In genomic region chr2:135652451-135652850, GRCm38 (mm10) we compare ENCODE assay signal across 18 mouse cellular contexts.
"Had no signal": no experiment of that assay in that cellular context is flagged by ENCODE, and none has a peak within 500 bp of the region (broad histone marks: within the 10 kb centered on the region; RNA-seq: fewer than 3 reads in every experiment).

No protein-coding gene starts in this region.

- H3K4me1 ChIP-seq: midbrain, embryonic 12.5 days; neural tube, embryonic 13.5 days; neural tube, embryonic 15.5 days had no signal

- DNase-seq: lung, embryonic 14.5 days; lung, postnatal 10 days; lung, postnatal 4 days; midbrain, embryonic 14.5 days; retina, postnatal 1 day; right cerebral cortex, adult 18-20 months; right cerebral cortex, postnatal 25 days; right cerebral cortex, postnatal 4 days; spleen, adult 18-20 months; thymus, adult 18-20 months; thymus, postnatal 14 days; thymus, postnatal 36 days had no signal

- H3K9ac ChIP-seq: lung, embryonic 14.5 days; midbrain, embryonic 12.5 days; neural tube, embryonic 13.5 days; neural tube, embryonic 15.5 days had no signal

- H3K9me3 ChIP-seq: midbrain, embryonic 10.5 days; midbrain, embryonic 12.5 days; neural tube, embryonic 13.5 days; neural tube, embryonic 15.5 days had no signal

- H3K27ac ChIP-seq: midbrain, embryonic 10.5 days; midbrain, embryonic 12.5 days; neural tube, embryonic 13.5 days; neural tube, embryonic 15.5 days had no signal

- H3K36me3 ChIP-seq: midbrain, embryonic 10.5 days; midbrain, embryonic 12.5 days; neural tube, embryonic 13.5 days; neural tube, embryonic 15.5 days had no signal

- H3K4me2 ChIP-seq: lung, embryonic 14.5 days; midbrain, embryonic 12.5 days; neural tube, embryonic 13.5 days; neural tube, embryonic 15.5 days had no signal

- H3K27me3 ChIP-seq: midbrain, embryonic 12.5 days; neural tube, embryonic 13.5 days; neural tube, embryonic 15.5 days had no signal

- H3K4me3 ChIP-seq: midbrain, embryonic 10.5 days; midbrain, embryonic 12.5 days; myocyte; neural tube, embryonic 13.5 days; neural tube, embryonic 15.5 days had no signal

- ATAC-seq: midbrain, embryonic 16.5 days had no signal
